Mouse (Mus musculus) midbrain, embryonic 12.5 days (tissue): Measurements from ENCODE around the gene Mgst1. TPM values are rescaled to one million over a fixed set of nuclear protein-coding genes. Genes with fewer than 3 reads are reported as not detected.

ENCODE experiments used
- ATAC-seq: fragments of 200-750 bp; cut with Nextera tagmentation; 2 replicates; pipeline ENCODE4 v1.8.0; 2017; ENCODE audit warnings: low read depth, moderate TSS enrichment, moderate library complexity; ENCODE audit not compliant: low FRiP score
- H3K27ac ChIP-seq: fragments of 300-500 bp; sonication (generic); replicated peaks from 2 replicates; pipeline ENCODE4 v1.5.1; 2016; ENCODE audit warnings: mild to moderate bottlenecking
- H3K27me3 ChIP-seq: fragments of 300-500 bp; sonication (generic); 2 replicates; pipeline ENCODE4 v1.6.1; 2016; ENCODE audit warnings: mild to moderate bottlenecking
- H3K36me3 ChIP-seq: fragments of 300-500 bp; sonication (generic); 2 replicates; pipeline ENCODE4 v1.6.1; 2016
- H3K4me1 ChIP-seq: fragments of 300-500 bp; sonication (generic); 2 replicates; pipeline ENCODE4 v1.6.1; 2016
- H3K4me2 ChIP-seq: fragments of 300-500 bp; sonication (generic); replicated peaks from 2 replicates; pipeline ENCODE4 v1.6.1; 2016; ENCODE audit warnings: mild to moderate bottlenecking, moderate library complexity
- H3K4me3 ChIP-seq: fragments of 300-500 bp; sonication (generic); 2 replicates; pipeline ENCODE4 v1.5.1; 2016; ENCODE audit warnings: mild to moderate bottlenecking
- H3K9ac ChIP-seq: fragments of 300-500 bp; sonication (generic); replicated peaks from 2 replicates; pipeline ENCODE4 v1.6.1; 2016; ENCODE audit warnings: mild to moderate bottlenecking, moderate library complexity
- H3K9me3 ChIP-seq: fragments of 300-500 bp; sonication (generic); 2 replicates; pipeline ENCODE4 v1.6.1; 2016; ENCODE audit warnings: mild to moderate bottlenecking
- whole genome bisulfite sequencing: fragments of 180-500 bp; shearing (Covaris S2); methylation state at CpG from one replicate; pipeline ENCODE4 v1.1.7; 2016; 5-methylcytosine and 5-hydroxymethylcytosine counted together
- polyA plus RNA-seq: library from polyadenylated mRNA; unstranded; fragments of >200 nt; fragmentation: Nextera tagmentation; extraction: Ambion mirVana; gene quantifications from 2 replicates; pipeline ENCODE4 v1.2.1, GENCODE M21; 2016

The Mgst1 gene
- polyA plus RNA-seq, 1 experiment from 2014 or later: 49.2 TPM

DNA sequence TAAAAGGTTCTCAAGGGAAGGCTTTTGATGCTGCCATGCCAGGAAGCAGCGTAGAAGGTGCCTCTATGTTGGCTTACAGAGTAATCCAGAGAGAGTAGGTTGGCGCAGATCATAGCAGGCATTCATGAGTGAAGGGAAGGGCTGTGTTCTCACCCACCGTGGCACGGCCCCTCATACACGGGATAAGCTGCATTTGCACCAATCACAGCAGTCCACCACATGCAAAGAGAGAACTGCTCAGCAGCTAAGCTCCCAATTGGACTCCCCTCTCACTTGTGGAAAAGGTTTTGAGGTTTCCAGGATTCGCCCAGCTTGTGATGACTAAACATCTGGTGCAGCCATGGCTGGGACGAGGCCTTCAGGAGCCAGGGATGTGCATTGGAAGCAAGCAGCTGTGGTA lies 2.5 kb downstream of the Mgst1 start:
- H3K36me3 ChIP-seq: no peaks in the 10 kb centered on the region
- no peak overlapping the region for H3K4me2 ChIP-seq
- H3K27me3 ChIP-seq: no peaks in the 10 kb centered on the region
- no peak overlapping the region for H3K9ac ChIP-seq
- H3K27ac ChIP-seq: no peak overlapping the region
- no peak overlapping the region for H3K4me3 ChIP-seq
- WGBS: 91% methylated on average over 7 of the region's 7 CpGs
- H3K4me1 ChIP-seq: 0 out of 2 replicates have a peak, but pooled peaks cover 13% of the 10 kb centered on the region
- no peaks in the 10 kb centered on the region for H3K9me3 ChIP-seq
- no peak for ATAC-seq

DNA sequence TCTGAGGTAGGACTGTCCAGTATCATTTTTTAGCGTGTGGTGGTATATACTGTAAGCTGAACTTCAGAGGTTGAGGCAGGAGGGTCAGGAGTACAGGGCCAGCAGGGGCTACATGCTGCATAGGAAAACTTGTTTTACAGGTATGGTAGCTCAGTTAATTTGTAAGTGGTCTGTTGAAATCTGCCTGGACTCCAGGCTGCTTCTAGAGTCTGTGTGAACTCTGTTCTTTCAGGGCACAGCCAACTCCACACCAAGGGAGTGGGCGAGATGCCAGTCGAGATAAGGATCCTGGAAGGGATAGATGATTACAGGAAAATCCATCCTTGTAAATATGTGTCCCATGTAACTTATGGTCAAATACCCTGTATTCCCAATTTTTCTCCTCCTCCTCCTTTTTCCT lies 3.3 kb downstream of the Mgst1 start:
- Histone ChIP-seq H3K9me3 (no peaks in the 10 kb centered on the region), H3K36me3 (no peaks in the 10 kb centered on the region), H3K27me3 (no peaks in the 10 kb centered on the region), H3K4me2 (no peak overlapping the region), H3K4me3 (no peak overlapping the region), H3K9ac (no peak overlapping the region), H3K27ac (no peak overlapping the region), H3K4me1 (0 out of 2 replicates have a peak, but pooled peaks cover 13% of the 10 kb centered on the region)
- no peak for ATAC-seq
- WGBS: 90% methylated on average over 3 of the region's 3 CpGs

DNA sequence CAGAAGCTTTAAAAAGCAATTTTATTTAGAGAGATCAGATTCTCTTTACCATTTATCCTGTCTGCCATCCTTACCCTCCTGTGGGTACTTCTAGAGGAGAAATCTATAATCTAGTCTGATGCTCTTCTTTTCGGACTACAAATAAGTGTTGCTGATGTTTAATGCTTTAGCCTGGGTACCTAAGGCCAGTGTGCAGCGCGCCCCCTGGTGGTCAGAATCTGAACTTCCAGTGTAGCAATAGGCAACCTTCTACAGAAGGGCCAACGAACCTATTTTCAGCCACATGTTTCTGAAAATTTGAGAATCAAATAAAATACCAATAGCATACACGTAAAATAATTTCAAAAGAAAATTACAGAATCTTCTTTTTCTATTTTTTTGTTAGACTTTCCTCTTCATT lies 13.0 kb downstream of the Mgst1 start:
- H3K27ac ChIP-seq: no peak overlapping the region
- H3K4me3 ChIP-seq: no peak overlapping the region
- 0 out of 2 replicates have a peak, but pooled peaks have one; percentile 60 for ATAC-seq
- H3K9ac ChIP-seq: no peak overlapping the region
- no peaks in the 10 kb centered on the region for H3K4me1 ChIP-seq
- H3K4me2 ChIP-seq: no peak overlapping the region
- no peaks in the 10 kb centered on the region for H3K9me3 ChIP-seq
- no peaks in the 10 kb centered on the region for H3K27me3 ChIP-seq
- 30% methylated on average over 5 of the region's 5 CpGs for WGBS
- H3K36me3 ChIP-seq: no peaks in the 10 kb centered on the region

DNA sequence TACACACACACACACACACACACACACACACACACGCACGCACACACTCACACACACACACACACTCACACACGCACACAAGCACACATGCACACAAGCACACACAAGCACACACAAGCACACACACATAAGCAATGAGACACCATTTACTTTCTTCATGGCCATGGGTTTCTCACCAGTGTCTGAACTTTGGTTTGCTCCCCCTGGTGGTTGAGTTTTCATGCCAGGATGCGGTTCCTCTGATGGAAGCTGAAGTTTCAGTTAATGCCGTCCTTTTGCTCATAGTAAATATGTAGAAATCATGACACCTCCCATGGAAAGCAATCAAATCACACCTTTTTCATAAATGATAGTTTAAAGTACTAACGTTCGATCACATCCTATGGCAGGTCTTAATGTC lies 23.8 kb downstream of the Mgst1 start:
- WGBS: 82% methylated on average over 7 of the region's 7 CpGs
- no peaks in the 10 kb centered on the region for H3K27me3 ChIP-seq
- ATAC-seq: peak; percentile 65
- H3K36me3 ChIP-seq: no peaks in the 10 kb centered on the region
- no peak overlapping the region for H3K4me3 ChIP-seq
- no peak overlapping the region for H3K9ac ChIP-seq
- H3K4me2 ChIP-seq: no peak overlapping the region
- no peaks in the 10 kb centered on the region for H3K9me3 ChIP-seq
- no peak overlapping the region for H3K27ac ChIP-seq
- H3K4me1 ChIP-seq: no peaks in the 10 kb centered on the region

DNA sequence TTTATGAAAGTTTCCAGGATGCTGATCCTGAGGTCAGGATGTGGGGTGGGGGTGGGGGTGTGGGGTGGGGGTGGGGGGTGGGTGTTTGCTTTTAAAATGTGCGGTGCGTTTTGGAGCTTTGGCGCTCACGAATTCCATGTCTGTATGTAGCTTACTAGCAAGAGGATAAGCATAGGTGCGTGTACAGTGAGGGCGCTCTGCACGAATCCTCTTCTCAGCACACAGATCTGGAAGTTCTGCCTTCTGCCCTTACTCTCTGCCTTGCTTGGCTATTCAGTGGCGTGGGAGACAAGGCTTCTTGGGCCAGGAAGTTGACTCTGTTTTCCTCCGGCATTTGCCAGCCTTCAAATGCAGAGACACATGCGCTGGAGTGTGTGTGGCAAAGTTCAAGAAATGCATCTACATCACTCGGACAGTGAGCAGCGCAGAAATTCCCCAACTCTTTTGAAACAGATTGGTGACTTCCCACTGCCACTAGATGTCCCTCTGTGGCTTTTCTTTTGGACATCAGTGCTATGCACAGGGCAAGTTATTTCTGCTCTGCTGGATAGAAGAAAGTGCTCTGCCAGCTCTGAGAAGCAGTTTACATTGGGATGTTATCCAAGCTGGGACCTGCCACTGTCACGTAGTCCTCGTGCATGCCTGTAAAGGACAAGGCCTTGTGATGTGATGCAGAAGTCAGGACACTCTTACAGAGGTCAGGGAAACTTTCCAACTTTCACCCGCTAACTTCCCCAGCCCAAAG lies 31.5 kb downstream of the Mgst1 start:
- no peak overlapping the region for H3K4me2 ChIP-seq
- peak; percentile 72 for ATAC-seq
- H3K36me3 ChIP-seq: no peaks in the 10 kb centered on the region
- no peaks in the 10 kb centered on the region for H3K9me3 ChIP-seq
- no peak overlapping the region for H3K4me3 ChIP-seq
- no peak overlapping the region for H3K9ac ChIP-seq
- WGBS: 66% methylated on average over 15 of the region's 15 CpGs
- H3K4me1 ChIP-seq: no peaks in the 10 kb centered on the region
- H3K27me3 ChIP-seq: no peaks in the 10 kb centered on the region
- no peak overlapping the region for H3K27ac ChIP-seq

Other genes starting within 250 kb of the Mgst1 start
- not detected in 2 replicates for gene Slc15a5, start 60.4 kb upstream of the Mgst1 start, polyA plus RNA-seq